Mouse (Mus musculus): Measurements from ENCODE around the gene Mtfp1. TPM values are rescaled to one million over a fixed set of nuclear protein-coding genes. Genes with fewer than 3 reads are reported as not detected.
A peak's percentile ranks its signal among the peaks of the same experiment; 100 is the strongest.

Gene Mtfp1
- polyA plus RNA-seq, 1 experiment from 2014 or later, result 10.3 TPM

GRCm38 (mm10) chr11:4062523-4062922 lies 32.7 kb downstream of the Mtfp1 start:
- Histone ChIP-seq H3K4me1 (no peaks in the 10 kb centered on the region), H3K27ac (replicated peaks) (no peak overlapping the region), H3K9me3 (replicated peaks) (no peaks in the 10 kb centered on the region), H3K27me3 (ENCODE audit: low read depth, poor library complexity, severe bottlenecking) (no peaks in the 10 kb centered on the region), H3K36me3 (no peaks in the 10 kb centered on the region), H3K4me3 (no peak overlapping the region)
- 90% methylated on average over 4 of the region's 4 CpGs for WGBS
- no peak for DNase-seq (ENCODE audit: low spot score)

- H3K4me3 ChIP-seq, result no peak overlapping the region
- H3K36me3 ChIP-seq, result no peaks in the 10 kb centered on the region
- no peaks in the 10 kb centered on the region for H3K9me3 ChIP-seq (replicated peaks)
- H3K27ac ChIP-seq (replicated peaks), result no peak overlapping the region
- WGBS, result 81% methylated on average over 5 of the region's 5 CpGs
- H3K27me3 ChIP-seq (ENCODE audit: low read depth, poor library complexity, severe bottlenecking), result no peaks in the 10 kb centered on the region
- DNase-seq (ENCODE audit: low spot score), result no peak
- no peaks in the 10 kb centered on the region for H3K4me1 ChIP-seq
Observed at GRCm38 (mm10) chr11:4060866-4061575, 34.2 kb downstream of the Mtfp1 start.

DNA sequence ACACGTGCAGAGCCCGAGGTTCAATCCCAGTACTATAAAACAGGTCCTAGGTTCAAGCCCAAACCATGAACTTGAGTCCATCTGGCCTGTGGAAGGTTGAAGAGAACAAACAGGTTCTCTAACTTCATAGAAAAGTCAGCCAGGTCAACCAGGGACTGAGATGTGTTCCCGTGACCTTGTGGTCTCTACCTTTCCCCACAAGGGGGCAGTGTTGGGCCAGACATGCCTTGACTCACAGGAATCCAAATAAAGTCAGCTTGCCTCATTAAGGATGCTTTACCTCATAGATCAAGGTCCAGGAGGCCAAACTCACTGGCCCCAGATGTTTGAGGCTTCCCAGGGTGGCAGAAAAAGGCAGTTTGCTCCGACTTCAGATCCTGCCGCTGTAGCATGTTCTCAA lies 41.7 kb downstream of the Mtfp1 start:
- peak; percentile 66 for DNase-seq (ENCODE audit: low spot score)
- Histone ChIP-seq H3K27me3 (ENCODE audit: low read depth, poor library complexity, severe bottlenecking) (no peaks in the 10 kb centered on the region), H3K9me3 (replicated peaks) (no peaks in the 10 kb centered on the region), H3K36me3 (no peaks in the 10 kb centered on the region), H3K4me3 (no peak overlapping the region), H3K27ac (replicated peaks) (no peak overlapping the region), H3K4me1 (no peaks in the 10 kb centered on the region)
- 25% methylated on average over 5 of the region's 5 CpGs for WGBS

DNA sequence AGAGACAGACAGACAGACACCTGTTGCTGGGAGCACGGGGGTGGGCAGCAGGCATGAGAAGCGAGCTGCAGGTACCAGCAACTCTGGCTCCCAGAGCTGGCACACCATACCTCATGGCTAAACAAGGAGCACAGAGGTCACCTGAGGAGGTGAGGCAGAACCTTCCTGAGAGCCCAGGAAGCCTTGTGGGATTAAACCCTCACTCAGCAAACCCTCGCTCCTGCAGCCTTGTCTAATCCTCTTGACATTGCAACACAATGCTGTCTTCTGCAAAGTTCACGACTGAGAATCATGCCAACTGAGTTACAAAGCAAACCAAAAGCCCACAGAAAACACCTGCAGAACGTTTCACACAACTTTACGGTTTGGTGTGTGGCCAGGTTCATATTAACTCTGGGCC lies 46.8 kb downstream of the Mtfp1 start:
- no peak for DNase-seq (ENCODE audit: low spot score)
- WGBS, result 84% methylated on average over 6 of the region's 6 CpGs
- no peaks in the 10 kb centered on the region for H3K27me3 ChIP-seq (ENCODE audit: low read depth, poor library complexity, severe bottlenecking)

GRCm38 (mm10) chr11:4047766-4048165 lies 47.5 kb downstream of the Mtfp1 start:
- Histone ChIP-seq H3K4me3 (no peak overlapping the region), H3K27ac (replicated peaks) (no peak overlapping the region), H3K36me3 (no peaks in the 10 kb centered on the region), H3K4me1 (no peaks in the 10 kb centered on the region), H3K27me3 (ENCODE audit: low read depth, poor library complexity, severe bottlenecking) (no peaks in the 10 kb centered on the region), H3K9me3 (replicated peaks) (no peaks in the 10 kb centered on the region)
- WGBS, result 90% methylated on average over 2 of the region's 2 CpGs
- no peak for DNase-seq (ENCODE audit: low spot score)

More for the DNA sequence above, 46.8 kb downstream of the Mtfp1 start:
- Histone ChIP-seq H3K4me3 (no peak overlapping the region), H3K27ac (replicated peaks) (no peak overlapping the region), H3K9me3 (replicated peaks) (no peaks in the 10 kb centered on the region), H3K36me3 (no peaks in the 10 kb centered on the region), H3K4me1 (no peaks in the 10 kb centered on the region)

DNA sequence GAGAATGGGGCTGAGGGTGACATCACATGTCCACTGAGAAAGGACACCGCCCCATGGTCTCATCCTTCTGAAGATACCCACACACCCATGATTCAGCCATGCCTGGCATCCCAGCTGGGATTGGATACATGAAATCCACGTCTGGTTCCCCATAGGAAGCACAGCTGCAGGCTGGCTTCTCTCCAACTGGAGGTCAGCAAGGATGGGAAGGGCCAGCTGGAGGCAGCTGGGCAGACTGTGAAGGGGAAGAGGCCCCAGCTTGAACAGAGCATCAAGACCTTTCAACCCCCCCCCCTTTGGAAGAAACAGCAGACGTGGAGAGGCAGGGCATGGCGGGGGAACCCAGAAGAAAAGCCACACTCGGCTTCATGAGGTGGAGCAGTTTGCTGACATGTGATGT lies 48.7 kb downstream of the Mtfp1 start:
- Histone ChIP-seq H3K9me3 (replicated peaks) (no peaks in the 10 kb centered on the region), H3K4me3 (no peak overlapping the region), H3K27ac (replicated peaks) (no peak overlapping the region), H3K4me1 (no peaks in the 10 kb centered on the region), H3K36me3 (no peaks in the 10 kb centered on the region), H3K27me3 (ENCODE audit: low read depth, poor library complexity, severe bottlenecking) (no peaks in the 10 kb centered on the region)
- 81% methylated on average over 4 of the region's 5 CpGs for WGBS
- no peak for DNase-seq (ENCODE audit: low spot score)

GRCm38 (mm10) chr11:4043081-4043480 lies 52.2 kb downstream of the Mtfp1 start:
- Histone ChIP-seq H3K4me1 (no peaks in the 10 kb centered on the region), H3K27me3 (ENCODE audit: low read depth, poor library complexity, severe bottlenecking) (no peaks in the 10 kb centered on the region), H3K4me3 (no peak overlapping the region), H3K27ac (replicated peaks) (no peak overlapping the region), H3K9me3 (replicated peaks) (no peaks in the 10 kb centered on the region), H3K36me3 (no peaks in the 10 kb centered on the region)
- DNase-seq (ENCODE audit: low spot score), result no peak
- 88% methylated on average over 7 of the region's 7 CpGs for WGBS

Small RNAs within 50 kb of the gene (microRNA-seq; reads per million reads assigned to microRNA genes)
- 6.3 reads per million, percentile 15 among the genes with 10 or more reads in this experiment for gene Mir3060

Other genes with a start within 250 kb of the Mtfp1 start
- gene Osbp2, start 231.5 kb downstream of the Mtfp1 start, polyA plus RNA-seq (2016; fragmentation: Nextera tagmentation; extraction: Ambion mirVana), result 1.4 and 2.2 TPM in 2 replicates
- gene 4921536K21Rik, start 200.3 kb downstream of the Mtfp1 start, polyA plus RNA-seq (2016; fragmentation: Nextera tagmentation; extraction: Ambion mirVana), result 1.4 and 1.5 TPM in 2 replicates
- 18.9 and 23.2 TPM in 2 replicates for gene Dusp18, start 200.2 kb downstream of the Mtfp1 start, polyA plus RNA-seq (2016; fragmentation: Nextera tagmentation; extraction: Ambion mirVana)
- 5.2 and 5.5 TPM in 2 replicates for gene Slc35e4, start 180.8 kb downstream of the Mtfp1 start, polyA plus RNA-seq (2016; fragmentation: Nextera tagmentation; extraction: Ambion mirVana)
- gene Tcn2, start 163.3 kb downstream of the Mtfp1 start, polyA plus RNA-seq (2016; fragmentation: Nextera tagmentation; extraction: Ambion mirVana), result 24.5 and 28.1 TPM in 2 replicates
- gene Pes1, start 131.5 kb downstream of the Mtfp1 start, polyA plus RNA-seq (2016; fragmentation: Nextera tagmentation; extraction: Ambion mirVana), result 96.3 and 103 TPM in 2 replicates
- 0.19 and 0.33 TPM in 2 replicates for gene 4930556J24Rik, start 118.7 kb downstream of the Mtfp1 start, polyA plus RNA-seq (2016; fragmentation: Nextera tagmentation; extraction: Ambion mirVana)
- gene Gal3st1, start 111.8 kb downstream of the Mtfp1 start, polyA plus RNA-seq (2016; fragmentation: Nextera tagmentation; extraction: Ambion mirVana), result 0.16 TPM in 2 replicates
- not detected in 2 replicates for gene Sec14l4, start 64.0 kb downstream of the Mtfp1 start, polyA plus RNA-seq (2016; fragmentation: Nextera tagmentation; extraction: Ambion mirVana)
- not detected in 2 replicates for gene Sec14l3, start 30.6 kb downstream of the Mtfp1 start, polyA plus RNA-seq (2016; fragmentation: Nextera tagmentation; extraction: Ambion mirVana)
- gene Sec14l2, start 28.0 kb upstream of the Mtfp1 start, polyA plus RNA-seq (2016; fragmentation: Nextera tagmentation; extraction: Ambion mirVana), result 2.2 and 2.9 TPM in 2 replicates
- gene Rnf215, start 39.8 kb upstream of the Mtfp1 start, polyA plus RNA-seq (2016; fragmentation: Nextera tagmentation; extraction: Ambion mirVana), result 21.3 and 29.3 TPM in 2 replicates
- gene Ccdc157, start 64.8 kb upstream of the Mtfp1 start, polyA plus RNA-seq (2016; fragmentation: Nextera tagmentation; extraction: Ambion mirVana), result 6.9 and 8.3 TPM in 2 replicates
- gene Sf3a1, start 64.9 kb upstream of the Mtfp1 start, polyA plus RNA-seq (2016; fragmentation: Nextera tagmentation; extraction: Ambion mirVana), result 95.2 and 97.1 TPM in 2 replicates
- gene Tbc1d10a, start 91.3 kb upstream of the Mtfp1 start, polyA plus RNA-seq (2016; fragmentation: Nextera tagmentation; extraction: Ambion mirVana), result 26.3 and 26.4 TPM in 2 replicates
- gene Castor1, start 122.8 kb upstream of the Mtfp1 start, polyA plus RNA-seq (2016; fragmentation: Nextera tagmentation; extraction: Ambion mirVana), result 2.7 and 3.4 TPM in 2 replicates
- 0.05 TPM in 1 of 2 replicates, not detected in the other for gene Osm, start 141.0 kb upstream of the Mtfp1 start, polyA plus RNA-seq (2016; fragmentation: Nextera tagmentation; extraction: Ambion mirVana)
- 0.21 TPM in 1 of 2 replicates, not detected in the other for gene Lif, start 162.1 kb upstream of the Mtfp1 start, polyA plus RNA-seq (2016; fragmentation: Nextera tagmentation; extraction: Ambion mirVana)